ENCODE assay signal across 8 mouse cellular contexts in genomic region chr2:31950058-31950871, GRCm38 (mm10). TPM values are rescaled to one million over a fixed set of nuclear protein-coding genes. Genes with fewer than 3 reads are reported as not detected.
DNase-seq lines count a peak whose midpoint lies in the region; ATAC-seq lines count a peak whose summit lies in the region.

Gene Aif1l (plus strand): TSS chr2:31950139.

- ATAC-seq in embryonic facial prominence, embryonic 13.5 days (ENCODE audit: insufficient number of reproducible peaks, insufficient read depth, low FRiP score, low TSS enrichment, low read depth): peak; percentile 46
- peak; percentile 59 for ATAC-seq in heart, embryonic 16.5 days (replicated peaks; ENCODE audit: extremely low read depth, insufficient read depth, low FRiP score)

- peaks cover 25% of the 10 kb centered on the region for H3K4me1 ChIP-seq in embryonic facial prominence, embryonic 13.5 days
- peaks cover 35% of the 10 kb centered on the region for H3K4me1 ChIP-seq in heart, embryonic 16.5 days (ENCODE audit: control insufficient read depth, insufficient read depth, low read length)

- H3K4me3 ChIP-seq in embryonic facial prominence, embryonic 13.5 days: peak within 1 kb of the TSS; percentile 77
- H3K4me3 ChIP-seq in heart, embryonic 16.5 days (ENCODE audit: low read length): peak within 1 kb of the TSS; percentile 75

- peak; percentile 76 for DNase-seq in 3T3-L1 (ENCODE audit: low read depth, low spot score)
- peak; percentile 70 for DNase-seq in NIH3T3 (ENCODE audit: low read depth)
- DNase-seq in kidney, postnatal 25 days: peak; percentile 67 to 87
- peak; percentile 61 for DNase-seq in lung, postnatal 36 days
- peak; percentile 82 for DNase-seq in retina, embryonic 14.5 days (ENCODE audit: low spot score)
- no peak for DNase-seq in c-Kit-positive CD71-positive TER-119-positive erythroid progenitor cells, embryonic 14.5 days (ENCODE audit: low spot score)

- H3K27ac ChIP-seq in embryonic facial prominence, embryonic 13.5 days: no peak within 1 kb of the TSS
- peak within 1 kb of the TSS; percentile 11; the same call in 1 of the 2 replicates for H3K27ac ChIP-seq in heart, embryonic 16.5 days (ENCODE audit: low read length)

- peaks cover 13% of the 10 kb centered on the region; the same call in 1 of the 2 replicates for H3K36me3 ChIP-seq in embryonic facial prominence, embryonic 13.5 days
- no peaks in the 10 kb centered on the region for H3K36me3 ChIP-seq in heart, embryonic 16.5 days (ENCODE audit: control insufficient read depth, insufficient read depth)

- under 1% methylated on average over 66 of the region's 66 CpGs for WGBS in embryonic facial prominence, embryonic 13.5 days
- under 1% methylated on average over 63 of the region's 66 CpGs for WGBS in heart, embryonic 16.5 days

- no peaks in the 10 kb centered on the region for H3K27me3 ChIP-seq in embryonic facial prominence, embryonic 13.5 days
- peaks cover 8% of the 10 kb centered on the region; the same call in 1 of the 2 replicates for H3K27me3 ChIP-seq in heart, embryonic 16.5 days (ENCODE audit: control insufficient read depth, insufficient read depth, low read length)

- H3K9ac ChIP-seq in embryonic facial prominence, embryonic 13.5 days: peak within 1 kb of the TSS; percentile 84
- peak within 1 kb of the TSS; percentile 80 for H3K9ac ChIP-seq in heart, embryonic 16.5 days (ENCODE audit: low read length)

- H3K9me3 ChIP-seq in embryonic facial prominence, embryonic 13.5 days: no peaks in the 10 kb centered on the region
- H3K9me3 ChIP-seq in heart, embryonic 16.5 days (replicated peaks; ENCODE audit: control insufficient read depth, low read length): no peaks in the 10 kb centered on the region

- peak within 1 kb of the TSS; percentile 96 for H3K4me2 ChIP-seq in embryonic facial prominence, embryonic 13.5 days
- H3K4me2 ChIP-seq in heart, embryonic 16.5 days (ENCODE audit: low read depth, low read length): peak within 1 kb of the TSS; percentile 98

RNA-seq across cellular contexts. Expression of gene Aif1l, which starts in this region (rescaled TPM):
- polyA plus RNA-seq in embryonic facial prominence, embryonic 13.5 days (2015; fragmentation: Nextera tagmentation; extraction: Ambion mirVana): 45.9 and 46.4 TPM in 2 replicates
- 50.7 and 55.4 TPM in 2 replicates for polyA plus RNA-seq in heart, embryonic 16.5 days (2015; fragmentation: Nextera tagmentation; extraction: Ambion mirVana)
